Comparison of ENCODE assay signal across 23 mouse cellular contexts in genomic region chr1:39571653-39572052, GRCm38 (mm10). TPM values are rescaled to one million over a fixed set of nuclear protein-coding genes. Genes with fewer than 3 reads are reported as not detected.
DNase-seq lines count a peak whose midpoint lies in the region; TF ChIP-seq lines count a peak whose summit lies in the region.
"Had no signal": no experiment of that assay in that cellular context is flagged by ENCODE, and none has a peak within 500 bp of the region (broad histone marks: within the 10 kb centered on the region; RNA-seq: fewer than 3 reads in every experiment).

No protein-coding gene starts in this region.

- 14% methylated on average over 6 of the region's 6 CpGs for WGBS in liver, adult 2 months

- no peak overlapping the region for H3K4me3 ChIP-seq in liver, adult 2 months (ENCODE audit: insufficient read depth, low read depth, low read length)
- H3K4me3 ChIP-seq in embryonic fibroblast, embryonic 13.5 days (ENCODE audit: insufficient read depth, low read length), result no peak overlapping the region
- H3K4me3 ChIP-seq: heart, embryonic 15.5 days; hindbrain, embryonic 15.5 days; left cerebral cortex, adult 2 months; myocyte; neural tube, embryonic 13.5 days; stomach, embryonic 15.5 days had no signal

- no peaks in the 10 kb centered on the region for H3K27me3 ChIP-seq in liver, adult 2 months (ENCODE audit: control insufficient read depth, insufficient read depth, low read length)
- H3K27me3 ChIP-seq: CH12.LX; heart, embryonic 15.5 days; hindbrain, embryonic 15.5 days; neural tube, embryonic 13.5 days; stomach, embryonic 15.5 days had no signal

- H3K36me3 ChIP-seq in liver, adult 2 months (ENCODE audit: control insufficient read depth, insufficient read depth, low read length), result peaks cover 3% of the 10 kb centered on the region; the same call in 1 of the 2 replicates
- H3K36me3 ChIP-seq: heart, embryonic 15.5 days; hindbrain, embryonic 15.5 days had no signal

- H3K27ac ChIP-seq in liver, adult 2 months (replicated peaks; ENCODE audit: insufficient read depth, low read depth, low read length), result no peak overlapping the region; the same call in 1 of the 2 replicates
- H3K27ac ChIP-seq in embryonic fibroblast, embryonic 13.5 days (ENCODE audit: insufficient read depth, low read length), result peak overlapping the region; percentile 67; the same call in 1 of the 2 replicates
- H3K27ac ChIP-seq: heart, embryonic 15.5 days; hindbrain, embryonic 15.5 days; kidney, postnatal 0 days; left cerebral cortex, adult 2 months; neural tube, embryonic 13.5 days; stomach, embryonic 15.5 days had no signal

- H3K79me2 ChIP-seq in liver, adult 2 months (ENCODE audit: control insufficient read depth, insufficient read depth, low read length), result peaks cover 37% of the 10 kb centered on the region; the same call in 1 of the 2 replicates

- TF ChIP-seq POLR2A in liver, adult 2 months (IDR thresholded peaks at IDR 0.05; ENCODE audit: extremely low read depth, insufficient read depth, low read length), result no peak
- no peak for TF ChIP-seq POLR2A in embryonic fibroblast, embryonic 13.5 days (IDR thresholded peaks at IDR 0.05; ENCODE audit: low read depth, low read length)

- DNase-seq in heart, adult 11 months, result peak; percentile 77
- DNase-seq in heart, adult 8-10 months (ENCODE audit: low spot score), result no peak
- DNase-seq in liver, adult 2 months (ENCODE audit: extremely low read depth, low read depth, low spot score), result peak; percentile 57
- DNase-seq in liver, result no peak
- DNase-seq in urinary bladder, postnatal 36 days (ENCODE audit: low spot score in 2 of 2), result no peak
- DNase-seq in ovary, postnatal 10 days (ENCODE audit: low spot score), result no peak
- DNase-seq: adrenal gland, postnatal 10 days; cerebellum, adult 18-20 months; cerebellum, postnatal 14 days; kidney, adult 11 months; lung, postnatal 4 days; right cerebral cortex, adult 18-20 months; right cerebral cortex, postnatal 4 days; thymus, postnatal 25 days had no signal

- TF ChIP-seq CTCF in liver, adult 2 months (IDR thresholded peaks at IDR 0.05; ENCODE audit: low read depth, low read length), result no peak
- no peak for TF ChIP-seq CTCF in embryonic fibroblast, embryonic 13.5 days (IDR thresholded peaks at IDR 0.05; ENCODE audit: borderline replicate concordance, insufficient read depth, low read length)

- H3K4me1 ChIP-seq in liver, adult 2 months (ENCODE audit: control insufficient read depth, insufficient read depth, low read length), result peaks cover 26% of the 10 kb centered on the region
- peaks cover 5% of the 10 kb centered on the region for H3K4me1 ChIP-seq in embryonic fibroblast, embryonic 13.5 days (ENCODE audit: control insufficient read depth, insufficient read depth, low read length)

- H3K9ac ChIP-seq in liver, adult 2 months (ENCODE audit: low read depth, low read length), result no peak overlapping the region
- H3K9ac ChIP-seq: heart, embryonic 15.5 days; hindbrain, embryonic 15.5 days; neural tube, embryonic 13.5 days; stomach, embryonic 15.5 days had no signal

RNA-seq across cellular contexts. Expression of gene Rnf149, which starts 5.6 kb away (rescaled TPM):
- total RNA-seq in heart, adult 8-10 months (2022), result 1 to 10 TPM; 6.2 to 9.5 (median 7.8) TPM
- 83.6 and 84.2 TPM in 2 replicates for total RNA-seq in liver, adult 2 months (2014; rRNA removed)
- 58.9 and 66.0 TPM in 2 replicates for polyA plus RNA-seq in liver, adult 2 months (2012; rRNA removed)
- 52.6 and 96.4 TPM in 2 replicates for polyA plus RNA-seq in embryonic fibroblast, embryonic 13.5 days (2011; ENCODE audit: insufficient read length, low read depth, missing spikeins)

RNA-seq across cellular contexts. Expression of gene Cnot11, which starts 36.9 kb away (rescaled TPM):
- total RNA-seq in heart, adult 8-10 months (2022), result 10 to 100 TPM; 13.3 to 15.1 (median 14.3) TPM
- total RNA-seq in liver, adult 2 months (2014; rRNA removed), result 6.8 and 7.7 TPM in 2 replicates
- 9.3 and 9.9 TPM in 2 replicates for polyA plus RNA-seq in liver, adult 2 months (2012; rRNA removed)
- polyA plus RNA-seq in embryonic fibroblast, embryonic 13.5 days (2011; ENCODE audit: insufficient read length, low read depth, missing spikeins), result 47.8 and 48.5 TPM in 2 replicates

Comparison
In these comparisons a context has a peak if more than half of its experiments do, and no peak if none do; other contexts are left out.
1. DNase-seq: peak in heart, adult 11 months (single experiment) and liver, adult 2 months (single experiment); none in heart, adult 8-10 months (single experiment), liver (single experiment), urinary bladder, postnatal 36 days (0 of 2) and ovary, postnatal 10 days (single experiment).